Mouse (Mus musculus): ENCODE data around the gene Acy3. TPM values are rescaled to one million over a fixed set of nuclear protein-coding genes. Genes with fewer than 3 reads are reported as not detected.
"Not testable (repeated sequence)": the region's sequence is repeated elsewhere in the genome, so short reads cannot be mapped to it uniquely, and the experiment has no call there.

Gene Acy3
- total RNA-seq, 1 experiment from 2014 or later: not detected

DNA sequence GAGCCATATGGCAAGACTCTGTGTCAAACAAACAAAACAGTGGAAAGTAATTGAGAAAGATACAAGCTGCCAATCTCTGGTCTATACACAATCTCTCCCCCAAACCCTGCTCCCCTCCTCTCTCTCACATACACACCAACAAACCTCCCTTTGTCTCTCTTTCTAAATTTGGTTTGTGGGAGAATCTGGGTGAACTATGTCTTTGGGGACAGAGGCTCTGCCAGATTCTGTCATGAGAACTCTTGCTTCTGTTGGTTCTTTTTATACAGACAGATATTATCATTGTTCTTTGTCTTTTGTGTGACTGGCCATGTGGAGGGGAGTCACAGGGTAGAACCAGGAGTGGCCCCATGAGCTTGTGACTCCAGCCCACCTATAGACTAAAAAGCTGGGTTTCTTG lies 41.2 kb downstream of the Acy3 start:
- ATAC-seq (replicated peaks; ENCODE audit: insufficient number of reproducible peaks, low FRiP score, low TSS enrichment, poor library complexity, severe bottlenecking): no peak

DNA sequence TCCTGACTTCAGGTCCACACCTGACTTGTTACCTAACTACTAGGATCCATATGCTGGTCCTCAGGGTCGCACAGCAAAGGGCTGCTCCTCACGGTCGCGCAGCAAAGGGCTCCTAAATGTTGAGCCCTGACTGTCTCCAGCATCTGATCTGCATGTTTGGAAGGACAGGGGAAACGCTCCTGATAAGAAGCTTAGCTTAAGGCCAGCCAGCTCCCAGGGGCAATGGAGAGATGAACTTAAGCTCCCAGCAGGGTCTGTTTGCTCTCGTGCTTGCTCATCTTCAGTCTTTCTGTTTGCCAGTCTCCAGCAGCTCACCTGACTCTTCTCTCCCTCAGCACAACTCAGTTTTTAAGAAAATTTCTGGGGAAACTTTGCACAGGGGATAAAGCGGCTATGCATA lies 46.3 kb downstream of the Acy3 start:
- no peak for ATAC-seq (replicated peaks; ENCODE audit: insufficient number of reproducible peaks, low FRiP score, low TSS enrichment, poor library complexity, severe bottlenecking)

DNA sequence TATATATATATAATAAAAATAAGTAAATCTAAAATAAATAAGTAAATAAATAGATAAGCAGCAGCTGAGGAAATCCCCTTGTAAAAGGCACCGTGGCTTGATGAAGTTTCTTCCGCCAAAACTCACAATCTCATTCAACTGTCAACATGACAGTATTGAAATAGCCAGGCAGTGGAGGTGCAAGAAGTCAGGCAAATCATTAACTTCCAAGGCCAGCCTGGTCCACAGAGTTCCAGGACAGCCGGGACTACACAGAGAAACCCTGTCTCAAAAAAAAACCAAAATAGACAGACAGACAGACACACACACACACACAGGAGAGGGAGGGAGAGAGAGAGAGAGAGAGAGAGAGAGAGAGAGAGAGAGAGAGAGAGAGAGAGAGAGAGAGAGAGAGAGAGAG lies 46.9 kb downstream of the Acy3 start:
- no peak for ATAC-seq (replicated peaks; ENCODE audit: insufficient number of reproducible peaks, low FRiP score, low TSS enrichment, poor library complexity, severe bottlenecking)

DNA sequence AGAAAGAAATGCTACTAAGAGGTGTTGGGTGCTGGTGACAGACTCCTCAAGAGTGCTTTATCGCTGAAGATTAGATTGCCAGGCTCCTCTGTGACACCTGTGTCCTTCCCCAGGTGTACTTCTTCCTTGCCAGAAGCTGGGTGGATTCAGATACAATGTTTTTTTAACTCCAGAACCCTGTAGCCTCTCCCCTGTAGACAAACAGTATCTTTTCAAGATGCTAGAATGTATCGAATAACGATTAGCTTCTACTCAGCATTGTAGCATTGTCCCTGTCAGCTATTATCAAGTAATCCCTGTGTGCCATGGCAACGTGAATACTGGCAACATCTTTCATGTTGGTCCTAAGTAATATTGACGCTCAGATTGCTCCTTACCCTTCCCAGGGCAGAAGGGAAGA lies 47.4 kb downstream of the Acy3 start:
- ATAC-seq (replicated peaks; ENCODE audit: insufficient number of reproducible peaks, low FRiP score, low TSS enrichment, poor library complexity, severe bottlenecking): no peak

DNA sequence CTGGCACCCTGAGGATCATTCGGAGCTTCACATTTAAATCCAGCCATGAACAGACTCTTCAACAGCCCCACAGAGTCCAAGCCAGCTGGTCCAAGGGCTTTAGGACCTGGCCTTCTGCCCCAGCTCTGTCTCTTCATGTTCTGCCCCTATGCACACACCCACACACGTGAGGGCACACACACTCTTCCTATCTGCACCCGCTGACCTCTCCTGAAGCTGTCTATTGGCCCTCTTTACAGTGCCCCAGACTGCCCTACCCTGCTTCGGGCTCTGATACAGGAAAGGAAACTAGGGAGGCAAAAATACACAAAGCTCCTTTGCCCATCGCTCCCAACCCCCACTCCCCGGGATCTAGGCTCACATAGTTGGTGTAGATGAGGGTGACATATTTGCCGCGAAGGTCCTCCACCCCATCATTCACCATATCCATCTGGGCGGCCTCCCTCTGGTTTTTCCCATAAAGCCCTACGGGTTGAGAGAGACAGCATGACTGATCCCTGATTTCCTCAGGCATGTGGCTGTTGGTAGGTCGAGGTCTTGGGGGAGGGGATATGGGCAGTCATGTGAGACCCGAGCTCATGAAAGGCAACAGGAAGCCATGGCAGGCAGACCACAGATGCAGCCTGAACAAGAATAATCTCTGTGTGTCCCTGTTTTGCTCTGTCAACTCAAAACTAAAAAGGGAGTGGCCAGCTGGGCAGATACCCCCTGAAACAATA lies 50.1 kb downstream of the Acy3 start:
- no peak for ATAC-seq (replicated peaks; ENCODE audit: insufficient number of reproducible peaks, low FRiP score, low TSS enrichment, poor library complexity, severe bottlenecking)

DNA sequence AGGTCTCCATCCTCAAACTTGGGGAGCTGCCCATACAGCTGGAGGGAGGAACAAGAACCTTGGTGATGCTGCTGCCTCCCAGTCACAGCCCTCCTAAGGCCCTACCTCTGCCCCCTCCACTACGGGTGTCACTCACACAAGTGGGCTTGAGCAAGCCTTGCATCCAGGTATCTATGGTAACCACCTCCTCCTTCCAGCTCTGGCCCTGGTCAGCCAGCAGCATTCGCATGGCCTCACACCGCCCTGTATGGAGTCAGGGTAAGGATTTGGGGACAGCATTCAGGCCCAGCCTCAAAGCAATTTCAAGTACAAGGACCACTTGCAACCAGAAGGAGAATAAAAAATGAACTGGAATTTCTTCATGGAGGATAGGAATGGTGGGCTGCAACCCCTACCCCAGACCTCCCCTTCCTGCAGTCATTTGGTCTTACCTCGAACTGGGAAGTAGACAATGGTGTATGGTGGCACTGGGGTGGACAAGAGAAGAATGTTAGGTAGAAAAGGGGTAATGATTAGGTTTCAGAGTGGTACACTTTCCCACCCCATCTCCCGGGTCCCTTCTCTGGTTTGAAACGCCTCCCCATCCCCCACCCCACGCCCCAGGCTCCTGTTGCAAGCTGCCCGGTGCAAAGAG lies 50.9 kb downstream of the Acy3 start:
- ATAC-seq (replicated peaks; ENCODE audit: insufficient number of reproducible peaks, low FRiP score, low TSS enrichment, poor library complexity, severe bottlenecking): not testable (repeated sequence)

DNA sequence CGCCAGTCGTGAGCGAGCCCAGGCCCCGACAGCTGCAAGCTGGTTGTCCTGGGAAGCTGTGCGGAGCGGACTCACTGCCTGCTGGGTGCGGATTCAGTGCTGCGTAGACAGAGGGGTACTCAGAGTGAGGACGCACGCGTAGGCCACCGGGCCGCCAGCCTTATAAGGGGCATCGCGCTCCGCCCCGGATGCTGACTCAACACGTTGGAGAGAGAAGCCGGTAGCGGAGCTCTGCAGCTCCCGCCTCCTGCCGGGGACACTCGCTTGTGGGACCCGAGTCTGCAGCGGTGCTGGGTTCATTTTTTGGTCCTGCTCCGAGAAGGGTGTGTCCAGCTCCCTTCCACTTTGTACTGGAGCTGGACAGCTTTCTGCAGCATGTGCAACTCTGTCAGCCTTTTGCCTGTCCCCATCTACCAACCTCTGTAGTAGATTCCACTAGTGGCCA lies 51.4 kb downstream of the Acy3 start, which contains the start of gene Gstp1:
Gene Gstp1 (minus strand): TSS at position 198 of the 445 bp plus-strand sequence.
- peak; percentile 86 for ATAC-seq (replicated peaks; ENCODE audit: insufficient number of reproducible peaks, low FRiP score, low TSS enrichment, poor library complexity, severe bottlenecking)

Other genes starting within 250 kb of the Acy3 start
- 103 to 126 TPM (median 109 TPM) in 3 replicates for gene Kmt5b, start 219.1 kb upstream of the Acy3 start, total RNA-seq (2017)
- 34.8 to 59.4 TPM (median 42.0 TPM) in 3 replicates for gene Chka, start 134.8 kb upstream of the Acy3 start, total RNA-seq (2017)
- gene Tcirg1, start 79.4 kb upstream of the Acy3 start, total RNA-seq (2017): 181 to 259 TPM (median 252 TPM) in 3 replicates
- gene Ndufs8, start 73.8 kb upstream of the Acy3 start, total RNA-seq (2017): 27.2 to 46.8 TPM (median 33.1 TPM) in 3 replicates
- 54.5 to 74.4 TPM (median 57.2 TPM) in 3 replicates for gene Aldh3b1, start 56.8 kb upstream of the Acy3 start, total RNA-seq (2017)
- 243 to 349 TPM (median 322 TPM) in 3 replicates for gene Unc93b1, start 51.4 kb upstream of the Acy3 start, total RNA-seq (2017)
- not detected in 3 replicates for gene Aldh3b3, start 27.9 kb upstream of the Acy3 start, total RNA-seq (2017)
- gene Aldh3b2, start 14.2 kb upstream of the Acy3 start, total RNA-seq (2017): not detected in 3 replicates
- not detected in 3 replicates for gene Tbx10, start 6.2 kb downstream of the Acy3 start, total RNA-seq (2017)
- gene Nudt8, start 14.0 kb downstream of the Acy3 start, total RNA-seq (2017): 2.3 to 11.1 TPM (median 2.3 TPM) in 3 replicates
- 0.57 to 1.7 TPM (median 1.2 TPM) in 3 replicates for gene Gm49405, start 14.1 kb downstream of the Acy3 start, total RNA-seq (2017)
- gene Doc2g, start 16.7 kb downstream of the Acy3 start, total RNA-seq (2017): 3.1 TPM in 2 of 3 replicates, not detected in the other
- gene Ndufv1, start 26.2 kb downstream of the Acy3 start, total RNA-seq (2017): 74.5 to 108 TPM (median 103 TPM) in 3 replicates
- gene Gstp1, start 51.4 kb downstream of the Acy3 start, total RNA-seq (2017): 101 to 129 TPM (median 104 TPM) in 3 replicates
- not detected in 3 replicates for gene Gstp2, start 59.5 kb downstream of the Acy3 start, total RNA-seq (2017)
- 2.8 to 10.8 TPM (median 5.8 TPM) in 3 replicates for gene Gstp3, start 73.0 kb downstream of the Acy3 start, total RNA-seq (2017)
- not detected in 3 replicates for gene Cabp2, start 95.0 kb downstream of the Acy3 start, total RNA-seq (2017)
- gene Cdk2ap2, start 110.6 kb downstream of the Acy3 start, total RNA-seq (2017): 77.3 to 120 TPM (median 92.6 TPM) in 3 replicates
- 127 to 142 TPM (median 137 TPM) in 3 replicates for gene Pitpnm1, start 113.4 kb downstream of the Acy3 start, total RNA-seq (2017)
- 94.2 to 132 TPM (median 124 TPM) in 3 replicates for gene Aip, start 139.3 kb downstream of the Acy3 start, total RNA-seq (2017)
- 0.29 to 0.43 TPM in 2 of 3 replicates, not detected in the other for gene Gpr152, start 153.2 kb downstream of the Acy3 start, total RNA-seq (2017)
- not detected in 3 replicates for gene Cabp4, start 157.5 kb downstream of the Acy3 start, total RNA-seq (2017)
- gene Coro1b, start 162.0 kb downstream of the Acy3 start, total RNA-seq (2017): 209 to 226 TPM (median 217 TPM) in 3 replicates
- 133 to 326 TPM (median 178 TPM) in 3 replicates for gene Ptprcap, start 167.0 kb downstream of the Acy3 start, total RNA-seq (2017)
- 22.8 to 27.8 TPM (median 27.0 TPM) in 3 replicates for gene Rps6kb2, start 176.8 kb downstream of the Acy3 start, total RNA-seq (2017)
- gene Carns1, start 188.9 kb downstream of the Acy3 start, total RNA-seq (2017): 14.1 to 18.7 TPM (median 14.2 TPM) in 3 replicates
- gene Tbc1d10c, start 204.7 kb downstream of the Acy3 start, total RNA-seq (2017): 71.5 to 178 TPM (median 83.5 TPM) in 3 replicates
- 479 to 544 TPM (median 541 TPM) in 3 replicates for gene Ppp1ca, start 205.5 kb downstream of the Acy3 start, total RNA-seq (2017)
- gene Rad9a, start 215.1 kb downstream of the Acy3 start, total RNA-seq (2017): 19.1 to 26.3 TPM (median 20.7 TPM) in 3 replicates
- 10.2 to 28.8 TPM (median 19.7 TPM) in 3 replicates for gene Clcf1, start 227.7 kb downstream of the Acy3 start, total RNA-seq (2017)
- gene AC109138.7, start 227.8 kb downstream of the Acy3 start, total RNA-seq (2017): not detected in 3 replicates
- gene Pold4, start 245.3 kb downstream of the Acy3 start, total RNA-seq (2017): 94.0 to 149 TPM (median 107 TPM) in 3 replicates

All from monocyte, adult 5-6 weeks (primary cell).